Mouse (Mus musculus): ENCODE measurements at regions not wholly inside any gene's neighbourhood (a gene's known extent, or its start where the extent isn't known, plus 50 kb on each side); places are given as distances from the start of the nearest gene placed in this dataset.

DNA sequence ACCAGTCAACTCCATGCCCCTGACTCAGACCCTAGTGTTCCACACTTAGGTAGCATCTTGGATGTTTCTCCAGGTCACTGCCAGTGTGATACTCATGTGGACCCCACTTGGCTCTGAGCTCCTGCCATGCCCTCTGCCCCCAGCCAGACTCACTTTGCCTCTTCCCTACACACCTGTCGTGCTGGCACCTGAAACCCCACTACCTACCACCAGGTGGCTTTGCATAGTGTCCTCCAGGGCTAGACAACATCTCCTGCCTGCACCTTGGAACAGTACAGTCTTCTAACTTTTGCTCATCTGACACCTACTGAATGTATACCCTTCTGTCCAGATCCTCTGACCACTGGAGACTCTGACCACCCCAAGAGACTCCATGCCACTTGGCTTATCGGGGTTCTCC is 80.6 kb downstream of the Fam53a start:
- no peak for DNase-seq

DNA sequence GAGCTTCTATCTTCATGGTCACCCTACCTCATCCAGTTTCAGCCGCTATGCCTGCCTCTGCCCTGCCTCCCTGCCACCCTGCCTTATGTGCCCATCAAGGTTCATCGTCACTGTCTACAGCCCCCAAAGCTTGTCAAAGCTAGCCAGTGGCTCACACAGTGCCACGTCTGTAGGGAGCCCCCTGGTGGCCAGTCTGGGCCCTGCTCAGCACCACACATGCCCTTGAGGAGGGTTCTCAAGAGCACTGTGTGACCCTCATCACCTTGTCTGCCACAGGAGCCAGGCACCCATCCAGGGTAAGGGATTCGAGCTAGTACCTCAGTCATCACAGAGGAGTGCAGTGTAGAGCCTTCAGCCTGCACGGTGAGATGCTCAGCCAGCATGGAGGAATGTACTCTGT is 86.1 kb downstream of the Fam53a start:
- peak; percentile 76 for DNase-seq

DNA sequence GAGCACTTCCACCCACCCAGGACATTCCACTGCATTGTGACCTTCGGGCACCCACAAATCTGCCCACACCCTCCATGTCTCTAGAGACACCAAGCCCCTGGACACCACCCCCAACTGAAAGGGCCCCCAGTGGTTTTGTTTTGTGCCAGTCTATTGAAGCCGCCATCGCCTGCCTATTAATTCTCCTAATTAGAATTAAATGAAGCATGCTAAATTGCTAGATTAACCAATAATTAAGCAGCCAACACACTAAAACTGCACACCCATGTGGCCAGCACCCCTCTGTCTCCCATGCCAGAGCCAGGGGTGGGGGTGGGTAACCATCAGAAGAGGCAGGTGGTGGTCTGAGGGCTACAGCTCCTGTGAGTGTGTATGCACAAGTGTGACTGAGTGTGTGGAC is 86.8 kb downstream of the Fam53a start:
- DNase-seq: no peak

DNA sequence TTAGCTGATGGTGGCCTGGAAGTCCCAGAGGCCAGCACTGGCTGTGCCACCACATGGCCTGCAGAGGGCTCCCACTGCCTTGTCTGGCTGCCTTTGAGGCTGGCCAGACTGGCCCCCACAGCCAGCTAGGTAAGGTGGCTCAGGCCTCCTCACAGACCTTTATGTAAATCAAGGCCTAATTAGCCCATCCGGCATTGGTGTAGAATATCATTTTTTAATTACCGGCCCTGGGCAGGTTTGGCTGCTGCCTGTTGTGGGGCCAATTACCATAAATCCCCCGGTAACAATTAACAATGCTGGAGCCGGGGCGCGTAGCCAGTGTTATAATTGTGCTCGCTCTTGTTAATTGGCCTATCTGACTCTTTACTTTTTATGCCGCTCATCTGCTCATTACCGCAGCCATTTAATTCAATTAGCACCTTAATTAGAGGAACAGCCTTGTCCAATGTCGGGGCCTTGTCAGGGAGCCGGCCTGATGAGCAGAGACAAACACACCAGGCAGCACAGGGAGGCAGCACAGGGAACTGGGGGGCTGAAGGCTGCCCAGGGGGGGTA is 87.4 kb downstream of the Fam53a start:
- peak; percentile 16 for DNase-seq

DNA sequence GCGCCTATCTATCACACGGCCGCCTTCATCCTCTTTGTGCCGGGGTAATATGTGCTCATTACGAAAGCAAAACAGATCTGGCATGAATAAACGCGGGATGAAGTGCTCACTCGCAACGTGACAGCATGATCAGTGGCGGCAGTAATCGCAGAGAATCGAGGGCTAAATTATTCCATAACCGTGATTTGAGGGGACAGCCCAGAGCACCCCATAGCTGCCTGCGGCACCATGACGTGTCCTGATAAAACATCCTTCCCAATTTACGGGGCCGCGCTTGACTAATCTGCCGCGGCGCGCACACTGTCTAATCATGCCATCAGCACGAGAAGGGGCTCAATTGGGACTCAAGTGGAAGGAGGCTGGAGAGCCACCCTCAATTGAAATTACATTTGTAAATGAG is 89.2 kb downstream of the Fam53a start:
- no peak for DNase-seq

DNA sequence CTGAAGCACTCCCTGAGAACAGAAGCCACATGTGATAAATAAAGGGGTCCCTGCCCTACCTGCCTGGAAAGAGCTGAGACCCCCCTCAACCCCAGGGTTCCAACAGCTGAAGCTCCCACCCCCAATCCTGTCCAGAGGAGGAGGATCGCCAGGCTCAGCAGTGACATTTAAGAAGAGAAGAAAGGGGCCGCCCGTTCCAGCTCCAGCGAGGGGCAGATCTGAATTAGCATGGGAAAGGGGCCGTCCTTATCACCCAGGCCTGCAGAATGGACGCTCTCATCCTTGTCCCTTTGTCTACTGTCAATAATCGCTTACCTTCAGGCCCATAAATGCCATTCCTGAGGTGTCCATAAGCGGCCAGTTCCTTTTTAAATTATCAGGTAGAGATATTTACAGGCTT is 92.0 kb downstream of the Fam53a start:
- no peak for DNase-seq

DNA sequence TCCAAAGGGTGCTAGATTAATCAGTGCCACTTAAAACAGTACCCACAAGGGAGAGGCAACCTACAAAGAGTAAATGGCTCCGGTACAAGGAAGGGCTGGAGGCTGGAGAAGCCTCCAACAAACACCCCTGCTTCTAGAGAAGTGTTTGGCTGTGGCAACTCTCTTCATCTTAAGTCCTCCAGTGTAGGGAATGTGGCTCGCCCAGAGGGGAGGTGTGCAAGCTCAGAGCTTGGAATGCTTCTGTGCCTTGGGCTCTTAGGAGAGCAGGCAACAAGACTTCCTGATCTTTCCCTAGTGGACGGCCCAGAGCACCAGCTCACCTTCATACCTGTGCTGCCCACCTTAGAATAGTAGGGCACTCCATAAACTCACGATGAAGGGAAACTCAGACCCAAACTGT is 92.4 kb downstream of the Fam53a start:
- no peak for DNase-seq

DNA sequence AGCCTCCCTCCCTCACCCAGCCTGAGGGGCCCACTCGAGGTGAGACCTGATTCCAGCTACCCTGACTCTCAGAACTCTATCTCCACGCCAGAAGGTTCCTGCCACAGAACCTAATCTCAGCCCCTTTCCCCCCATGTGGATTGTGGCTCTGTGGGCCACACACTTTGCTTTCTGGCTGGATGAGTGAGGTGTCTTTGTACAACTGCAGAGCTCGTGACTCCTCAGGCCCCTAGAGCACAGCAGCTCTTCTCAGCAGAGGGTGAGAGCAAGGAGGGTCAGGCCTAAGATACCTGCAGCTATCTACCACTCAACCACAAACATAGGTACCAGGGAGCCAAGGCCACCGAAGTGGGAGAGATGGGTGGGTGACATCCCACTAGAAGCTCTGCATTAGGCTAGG is 93.2 kb downstream of the Fam53a start:
- no peak for DNase-seq

DNA sequence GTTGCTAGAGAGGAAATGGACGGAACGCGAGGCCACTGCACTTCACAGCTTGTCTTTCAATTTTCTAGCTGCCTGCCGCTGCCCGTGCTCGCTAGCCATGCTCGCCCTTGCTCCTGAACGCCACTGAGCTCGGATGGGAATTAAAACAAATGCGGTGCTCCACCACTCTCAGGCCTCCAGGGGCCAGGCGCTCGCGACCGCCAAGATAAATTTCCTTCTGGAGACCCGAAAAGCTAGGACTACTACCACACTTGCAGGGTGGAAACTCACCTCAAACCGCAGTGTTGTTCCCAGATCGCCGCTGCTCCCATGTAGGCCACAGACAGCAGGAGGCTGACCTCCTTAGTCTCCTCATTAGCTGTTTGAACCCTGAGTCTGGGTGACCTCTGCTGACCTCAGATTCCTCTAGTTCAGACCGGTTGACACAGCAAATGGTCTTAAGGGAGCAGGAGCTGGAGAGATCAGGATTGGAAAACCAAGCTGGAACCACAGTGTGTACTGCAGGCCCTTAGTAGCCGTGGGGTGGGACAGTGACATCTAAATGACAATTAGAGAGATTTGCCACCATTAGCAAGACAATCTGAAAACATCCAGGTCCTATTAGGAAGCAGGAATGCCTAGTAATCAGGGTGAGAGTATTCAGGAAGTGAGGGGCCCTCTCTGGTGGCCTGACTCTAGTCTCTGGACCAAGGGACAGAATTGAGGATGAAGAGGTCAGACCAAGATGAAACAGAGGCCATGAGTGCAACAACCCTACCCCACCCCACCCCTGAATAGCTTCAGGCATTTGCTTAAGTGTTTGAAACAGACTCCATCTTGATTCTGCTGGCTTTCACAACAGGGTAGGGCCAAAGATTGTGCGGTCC is 94.1 kb downstream of the Fam53a start:
- DNase-seq: no peak

DNA sequence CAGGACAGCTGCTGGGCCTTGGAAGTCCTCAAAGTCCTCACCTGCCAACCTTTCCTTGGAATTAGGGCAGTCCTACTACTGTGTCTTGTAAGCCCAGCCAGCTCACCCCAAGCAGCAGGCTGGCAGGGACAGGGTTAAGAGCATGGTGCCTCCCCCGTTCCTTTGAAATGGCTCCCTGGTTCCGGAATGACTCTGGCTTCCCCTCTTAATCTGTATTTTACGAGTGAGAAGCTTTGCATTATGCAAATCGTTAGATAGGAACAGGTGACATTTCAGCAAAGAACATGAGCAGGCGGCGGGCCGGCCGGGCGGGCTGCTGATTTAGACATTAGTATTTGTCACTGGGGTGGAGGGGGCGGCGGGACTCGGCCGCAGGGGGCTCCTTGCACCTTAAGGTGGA is 95.1 kb downstream of the Fam53a start:
- no peak for DNase-seq

DNA sequence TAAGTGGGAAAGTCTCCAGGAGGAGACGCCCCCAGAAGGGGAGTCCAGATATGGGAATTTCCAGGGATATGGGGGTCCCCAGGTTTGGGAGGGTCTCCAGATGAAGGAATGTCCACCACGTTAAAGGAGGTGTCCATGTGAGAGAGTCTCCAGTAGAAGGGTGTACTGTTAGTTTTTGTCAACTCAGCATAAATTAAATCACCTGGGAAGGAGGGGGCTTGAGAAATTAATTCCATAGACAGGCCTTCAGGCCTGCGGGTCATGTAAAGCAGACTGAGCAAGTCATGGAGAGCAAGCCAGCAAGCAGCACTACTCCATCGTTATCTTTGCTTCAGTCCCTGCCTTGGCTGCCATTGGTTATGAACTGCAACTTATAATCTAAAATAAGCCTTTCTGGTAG is 96.2 kb downstream of the Fam53a start:
- no peak for DNase-seq

DNA sequence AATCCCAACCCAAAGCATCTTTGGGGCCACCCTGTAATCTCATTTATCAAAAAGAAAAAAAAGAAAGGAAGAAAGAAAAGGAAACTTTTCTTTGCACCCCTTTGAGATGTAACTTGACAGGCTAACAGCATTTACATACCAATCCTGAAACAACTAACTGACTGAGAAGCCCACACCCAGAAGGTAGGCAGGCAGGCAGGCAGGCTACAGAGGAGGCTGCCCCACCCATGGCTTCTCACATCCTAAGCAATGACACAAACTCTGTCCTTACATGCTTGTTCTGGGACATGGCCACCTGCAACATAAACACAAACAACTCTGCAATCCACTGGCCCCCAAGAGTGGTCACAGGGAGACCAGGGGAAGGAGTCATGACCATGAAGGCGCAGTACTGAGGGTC is 97.5 kb upstream of the Nkx1-1 start:
- DNase-seq: no peak

DNA sequence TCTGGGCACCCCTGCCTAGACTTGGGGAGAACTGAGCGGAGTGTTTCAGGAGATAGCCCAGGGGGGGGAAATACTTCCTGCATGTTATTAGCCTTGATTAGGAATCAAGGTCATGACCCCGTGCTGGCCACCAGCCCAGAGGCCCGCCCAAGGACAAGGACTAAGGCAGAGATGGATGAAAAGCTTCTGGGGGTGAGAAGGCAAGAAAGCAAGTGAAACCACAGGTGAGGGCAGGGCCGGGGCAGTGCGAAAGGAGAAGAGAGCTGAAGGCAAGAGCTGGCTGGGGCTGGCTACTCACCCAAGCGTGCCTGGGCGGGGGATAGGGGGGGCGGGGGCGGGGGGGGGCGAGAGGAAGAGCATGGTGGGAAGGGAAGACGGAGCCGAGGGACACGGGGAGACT is 96.0 kb upstream of the Nkx1-1 start:
- DNase-seq: peak; percentile 39

DNA sequence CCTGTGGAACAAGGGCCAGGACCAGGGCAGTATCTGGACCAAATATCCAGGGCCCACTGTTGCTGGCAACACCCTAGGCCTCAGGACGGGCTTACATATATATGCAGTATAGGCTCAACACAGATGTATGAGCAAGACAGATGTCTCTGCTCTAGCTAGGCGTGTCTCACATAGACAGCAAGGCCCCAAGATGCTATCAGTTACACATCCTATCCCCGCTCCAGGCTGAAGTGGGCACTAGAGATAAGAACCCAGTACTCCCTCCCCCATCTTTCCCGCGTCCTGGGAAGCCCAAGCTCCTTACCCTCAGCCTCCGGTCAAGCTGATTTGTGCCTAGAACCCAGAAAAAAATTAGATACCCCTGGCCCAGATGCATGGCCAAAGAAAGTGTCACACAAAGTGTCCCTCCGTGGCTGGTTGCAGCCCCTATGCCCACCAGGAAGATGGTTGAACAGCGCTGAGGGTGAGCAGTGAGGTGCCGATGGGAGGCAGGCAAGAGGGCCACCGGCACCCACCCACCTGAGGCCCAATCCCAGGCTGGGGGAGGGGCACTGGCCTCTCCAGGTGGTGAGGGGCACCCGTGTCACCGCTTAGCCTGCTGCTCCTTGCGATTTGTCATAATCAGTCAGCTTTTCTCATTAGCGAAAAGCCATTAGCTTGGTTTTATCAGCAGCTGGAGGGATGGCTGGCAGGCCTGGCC is 95.3 kb upstream of the Nkx1-1 start:
- DNase-seq: no peak

DNA sequence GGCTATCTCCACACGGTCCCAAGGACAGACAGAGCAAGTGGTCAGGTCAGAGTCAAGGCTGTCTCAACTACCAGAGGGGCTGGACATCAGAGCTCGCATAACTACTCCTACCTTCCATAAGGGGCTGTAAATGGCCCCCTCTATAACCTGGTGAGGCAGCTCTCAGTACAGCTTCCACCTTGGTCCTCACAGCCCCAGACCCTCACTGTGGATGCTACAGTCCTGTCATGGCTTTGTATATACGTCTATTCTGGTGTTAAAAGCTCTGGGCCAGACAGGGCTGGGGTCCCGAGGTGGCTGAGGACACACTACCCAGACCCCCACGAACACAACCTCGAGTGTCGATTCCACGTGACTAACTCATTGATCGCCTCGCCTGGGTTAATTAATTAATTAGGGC is 94.0 kb upstream of the Nkx1-1 start:
- no peak for DNase-seq

DNA sequence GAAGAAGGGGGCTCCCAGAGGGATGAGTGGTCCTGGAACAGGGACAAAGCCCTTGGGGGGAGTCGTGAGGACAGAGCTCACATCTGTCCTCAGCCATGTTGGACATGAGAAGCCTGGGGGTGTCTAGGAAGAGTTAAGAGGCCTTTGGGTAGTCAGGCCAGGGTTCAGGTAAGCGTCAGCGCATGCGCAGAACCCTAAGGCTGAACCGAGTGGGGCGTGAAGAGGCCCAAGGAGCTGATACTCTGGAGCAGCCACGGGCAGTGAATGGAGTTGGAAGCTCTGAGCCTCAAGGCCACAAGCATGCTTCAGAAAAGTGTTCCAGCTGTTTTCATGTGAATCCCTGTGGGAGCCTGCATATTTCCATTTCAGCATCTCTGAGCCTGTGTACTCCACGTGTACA is 93.5 kb upstream of the Nkx1-1 start:
- no peak for DNase-seq

DNA sequence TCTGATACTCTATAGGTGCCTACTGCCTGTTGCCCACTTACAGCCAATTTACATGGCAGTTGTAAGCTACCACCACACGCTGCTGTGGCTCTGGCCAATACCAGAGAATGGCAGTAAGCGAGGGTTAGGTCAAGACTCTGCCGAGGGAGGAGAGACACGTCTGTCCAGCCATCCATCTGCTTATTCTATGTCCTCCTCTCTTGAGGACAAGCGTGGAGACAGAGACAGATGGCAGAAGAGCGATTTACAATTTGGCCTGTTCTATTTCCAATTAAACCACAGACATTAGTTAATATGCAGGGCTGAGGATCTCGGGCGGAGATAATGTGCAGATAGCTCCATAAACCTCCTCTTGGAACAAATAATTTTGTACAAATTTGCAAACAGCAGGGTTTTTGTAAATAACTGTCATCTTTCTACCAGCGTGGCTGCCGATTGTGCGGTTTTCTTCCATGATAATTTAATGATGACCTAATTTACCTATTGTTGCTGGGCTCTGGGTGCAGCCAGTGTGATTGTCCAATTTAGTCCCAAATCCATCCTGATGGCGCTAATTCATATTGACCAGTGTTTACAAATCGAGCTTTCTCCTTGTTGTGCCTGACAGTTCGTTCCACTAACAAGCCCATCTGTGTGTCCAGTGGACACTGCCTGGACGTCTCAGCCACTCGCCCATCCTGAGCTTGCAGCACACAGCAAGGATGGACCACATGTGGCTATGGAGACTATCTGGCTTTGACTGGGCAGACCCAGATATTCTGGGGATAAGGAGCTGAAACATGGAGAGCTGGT is 88.4 kb upstream of the Nkx1-1 start:
- DNase-seq: no peak

DNA sequence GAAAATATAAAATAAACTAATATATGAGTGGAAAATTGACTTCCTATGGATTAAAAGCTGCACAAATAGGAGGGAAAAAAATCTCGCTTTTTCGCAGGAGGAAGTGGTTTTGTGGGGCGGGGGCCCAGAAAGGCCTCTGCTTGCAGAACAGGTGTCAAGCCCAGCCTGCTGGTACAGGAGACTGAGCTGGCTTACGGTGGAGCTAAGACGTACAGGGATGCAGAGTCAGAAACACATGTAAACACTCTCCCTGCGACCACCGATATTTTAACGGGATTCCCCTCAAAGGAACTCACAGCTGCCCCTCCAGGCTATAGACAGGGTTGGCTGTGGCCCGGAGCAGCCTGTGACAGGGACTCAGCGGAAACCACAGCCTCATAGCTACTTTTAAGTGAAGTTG is 87.1 kb upstream of the Nkx1-1 start:
- no peak for DNase-seq

DNA sequence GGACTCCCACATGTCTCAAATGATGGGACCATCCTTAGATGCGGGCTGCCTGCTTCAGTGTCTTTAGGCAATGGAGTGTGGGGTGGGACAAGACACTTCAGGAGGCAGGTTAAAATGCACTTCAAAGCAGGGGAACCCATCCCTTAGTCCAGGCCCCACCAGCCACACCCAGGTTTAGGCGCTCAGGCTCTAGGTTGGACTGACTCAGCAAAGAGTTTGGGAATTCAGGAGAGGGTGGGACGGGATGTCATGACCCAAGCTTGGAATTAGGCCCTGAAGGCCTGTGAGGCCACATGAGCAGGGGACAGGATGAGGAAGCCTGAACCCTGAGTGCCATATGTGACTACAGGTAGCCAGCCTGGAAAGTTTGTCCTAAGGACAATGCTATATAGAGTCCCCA is 85.6 kb upstream of the Nkx1-1 start:
- DNase-seq: no peak

DNA sequence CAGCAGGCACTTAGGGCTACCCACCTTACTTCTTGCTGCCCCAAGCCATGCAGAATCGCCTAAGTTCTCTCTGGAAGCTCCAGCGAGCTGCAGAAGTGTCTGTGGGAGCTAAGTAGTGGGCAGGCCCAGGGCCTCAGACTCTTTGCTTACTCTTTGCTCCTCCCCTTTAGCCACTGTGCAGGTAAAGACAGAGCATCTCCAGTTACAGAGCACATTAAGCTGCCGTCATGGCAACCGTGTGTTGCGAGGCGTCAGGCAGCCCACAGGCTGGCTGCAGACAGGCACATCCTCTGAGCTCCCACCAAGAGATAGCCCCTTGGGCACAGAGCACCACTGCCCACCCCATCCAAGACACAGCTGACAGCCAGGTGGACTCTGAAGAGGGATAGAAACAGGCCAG is 85.1 kb upstream of the Nkx1-1 start:
- DNase-seq: no peak

DNA sequence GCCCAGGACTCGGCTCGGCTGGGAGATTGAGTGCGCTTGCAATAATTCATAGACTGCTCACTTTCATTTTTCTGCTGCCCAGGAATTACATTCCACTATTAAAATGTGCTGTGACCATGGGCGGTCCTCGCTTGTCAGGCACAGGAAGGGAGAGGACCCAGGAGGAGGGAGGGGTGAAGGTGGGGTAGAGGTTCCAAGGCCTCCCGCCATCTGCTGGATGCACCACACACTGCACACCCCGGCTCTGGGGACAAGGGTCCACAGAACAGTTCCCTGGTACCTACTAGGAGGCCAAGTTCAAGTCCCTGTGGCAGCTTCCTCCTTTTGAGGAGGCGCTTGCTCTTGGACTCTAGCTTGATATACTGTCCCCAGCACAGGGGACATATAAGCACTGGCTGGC is 83.8 kb upstream of the Nkx1-1 start:
- no peak for DNase-seq

DNA sequence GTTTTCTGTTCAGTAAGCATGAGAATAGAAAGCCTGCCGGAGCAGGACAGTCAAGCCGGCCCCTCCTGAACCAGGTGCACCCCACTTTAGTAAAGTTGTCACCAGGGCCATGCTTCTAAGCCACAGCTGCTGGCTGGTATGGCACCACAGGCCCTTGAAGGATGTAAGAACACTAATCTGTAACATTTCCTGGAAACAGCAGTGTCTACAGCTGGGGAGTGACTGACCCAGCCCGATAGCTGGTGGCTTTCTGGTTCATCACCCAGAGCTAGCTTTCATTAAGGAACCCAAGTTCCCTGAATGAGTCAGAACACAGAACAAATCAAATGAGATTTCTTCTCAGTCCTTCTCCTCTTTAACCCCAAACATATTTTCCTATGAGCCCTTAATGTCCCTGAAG is 82.4 kb upstream of the Nkx1-1 start:
- no peak for DNase-seq

All from adrenal gland, postnatal 25 days (tissue).